In the genomic region with DNA sequence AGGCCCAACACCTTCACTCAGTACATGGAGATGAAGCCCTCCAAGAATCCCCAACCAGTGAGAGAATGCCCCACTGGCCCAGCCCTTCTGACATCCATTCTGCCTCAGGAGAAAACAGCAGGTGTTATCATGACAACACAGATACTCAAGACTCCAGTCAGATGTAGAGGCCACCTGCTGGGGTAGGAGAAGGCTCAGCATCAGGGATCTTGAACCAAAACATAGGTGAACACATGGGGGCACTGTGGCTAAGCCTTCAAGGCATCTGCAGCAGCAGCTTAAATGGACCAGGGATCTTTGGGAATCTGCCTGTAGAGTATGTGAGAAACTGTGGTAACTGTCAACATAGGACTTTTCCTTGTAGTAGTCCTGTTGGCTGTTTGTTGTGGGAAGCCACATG, we compare ENCODE assay signal across 11 mouse cellular contexts. TPM values are rescaled to one million over a fixed set of nuclear protein-coding genes. Genes with fewer than 3 reads are reported as not detected.
DNase-seq lines count a peak whose midpoint lies in the region; ATAC-seq and TF ChIP-seq lines count a peak whose summit lies in the region.
"Had no signal": no experiment of that assay in that cellular context is flagged by ENCODE, and none has a peak within 500 bp of the region (broad histone marks: within the 10 kb centered on the region; RNA-seq: fewer than 3 reads in every experiment).

No protein-coding gene starts in this region.

- no peaks in the 10 kb centered on the region for H3K4me1 ChIP-seq in hindbrain, postnatal 0 days (ENCODE audit: insufficient read depth, low read length)
- H3K4me1 ChIP-seq in hindbrain, embryonic 12.5 days, result no peaks in the 10 kb centered on the region
- no peaks in the 10 kb centered on the region for H3K4me1 ChIP-seq in ES-Bruce4 (ENCODE audit: control insufficient read depth, insufficient read depth, low read length)
- H3K4me1 ChIP-seq in liver, embryonic 15.5 days (replicated peaks), result no peaks in the 10 kb centered on the region; the same call in 1 of the 2 replicates
- H3K4me1 ChIP-seq: heart, embryonic 15.5 days; limb, embryonic 15.5 days; neural tube, embryonic 13.5 days had no signal

- no peak for TF ChIP-seq EP300 in ES-Bruce4 (IDR thresholded peaks at IDR 0.05; ENCODE audit: insufficient read depth, low read depth, low read length)

- H3K27me3 ChIP-seq in hindbrain, postnatal 0 days (ENCODE audit: insufficient read depth, low read length), result no peaks in the 10 kb centered on the region
- no peaks in the 10 kb centered on the region for H3K27me3 ChIP-seq in hindbrain, embryonic 12.5 days
- no peaks in the 10 kb centered on the region for H3K27me3 ChIP-seq in ES-Bruce4 (ENCODE audit: control insufficient read depth, insufficient read depth, low read length, poor library complexity, severe bottlenecking)
- no peaks in the 10 kb centered on the region for H3K27me3 ChIP-seq in liver, embryonic 15.5 days
- H3K27me3 ChIP-seq: heart, embryonic 15.5 days; limb, embryonic 15.5 days; neural tube, embryonic 13.5 days had no signal

- no peak for TF ChIP-seq POLR2A in ES-Bruce4 (IDR thresholded peaks at IDR 0.05; ENCODE audit: insufficient read depth, low read length)

- 0 out of 2 replicates have a peak, but pooled peaks have one; percentile 29 for ATAC-seq in hindbrain, postnatal 0 days
- no peak for ATAC-seq in hindbrain, embryonic 12.5 days (ENCODE audit: low FRiP score)
- peak; percentile 22; the same call in 1 of the 2 replicates for ATAC-seq in liver, embryonic 15.5 days (ENCODE audit: insufficient read depth)

- no peak overlapping the region for H3K27ac ChIP-seq in hindbrain, postnatal 0 days
- no peak overlapping the region for H3K27ac ChIP-seq in hindbrain, embryonic 12.5 days
- no peak overlapping the region for H3K27ac ChIP-seq in ES-Bruce4 (ENCODE audit: insufficient read depth, low read length)
- no peak overlapping the region for H3K27ac ChIP-seq in liver, embryonic 15.5 days (replicated peaks)
- H3K27ac ChIP-seq: heart, embryonic 15.5 days; limb, embryonic 15.5 days; neural tube, embryonic 13.5 days had no signal

- peak; percentile 21 for DNase-seq in hindbrain, postnatal 0 days (ENCODE audit: low spot score)
- peak; percentile 36 to 57 for DNase-seq in adrenal gland, postnatal 36 days
- DNase-seq in cerebellum, adult 9-10 months, result no peak
- DNase-seq in gastrocnemius, postnatal 25 days, result no peak
- DNase-seq: cerebellum, adult 8-10 months had no signal

- no peaks in the 10 kb centered on the region for H3K9me3 ChIP-seq in hindbrain, postnatal 0 days (ENCODE audit: low read length)
- no peaks in the 10 kb centered on the region for H3K9me3 ChIP-seq in hindbrain, embryonic 12.5 days (replicated peaks)
- no peaks in the 10 kb centered on the region for H3K9me3 ChIP-seq in ES-Bruce4 (replicated peaks; ENCODE audit: control insufficient read depth, insufficient read depth, low read length, poor library complexity, severe bottlenecking)
- H3K9me3 ChIP-seq in liver, embryonic 15.5 days (replicated peaks), result no peaks in the 10 kb centered on the region
- H3K9me3 ChIP-seq: heart, embryonic 15.5 days; limb, embryonic 15.5 days; neural tube, embryonic 13.5 days had no signal

- H3K4me2 ChIP-seq in hindbrain, postnatal 0 days (ENCODE audit: low read depth, low read length), result no peak overlapping the region
- no peak overlapping the region for H3K4me2 ChIP-seq in hindbrain, embryonic 12.5 days (replicated peaks)
- no peak overlapping the region for H3K4me2 ChIP-seq in liver, embryonic 15.5 days
- H3K4me2 ChIP-seq: heart, embryonic 15.5 days; limb, embryonic 15.5 days; neural tube, embryonic 13.5 days had no signal

- no peak overlapping the region for H3K9ac ChIP-seq in hindbrain, postnatal 0 days (replicated peaks; ENCODE audit: low read length)
- H3K9ac ChIP-seq in hindbrain, embryonic 12.5 days, result no peak overlapping the region
- H3K9ac ChIP-seq in ES-Bruce4 (ENCODE audit: low read depth, poor library complexity, severe bottlenecking), result no peak overlapping the region
- no peak overlapping the region for H3K9ac ChIP-seq in liver, embryonic 15.5 days
- H3K9ac ChIP-seq: heart, embryonic 15.5 days; limb, embryonic 15.5 days; neural tube, embryonic 13.5 days had no signal

- no peak overlapping the region for H3K4me3 ChIP-seq in hindbrain, postnatal 0 days (ENCODE audit: low read length)
- no peak overlapping the region for H3K4me3 ChIP-seq in hindbrain, embryonic 12.5 days
- H3K4me3 ChIP-seq in ES-Bruce4 (ENCODE audit: low read depth, low read length), result no peak overlapping the region
- no peak overlapping the region for H3K4me3 ChIP-seq in liver, embryonic 15.5 days (replicated peaks)
- H3K4me3 ChIP-seq: heart, embryonic 15.5 days; limb, embryonic 15.5 days; neural tube, embryonic 13.5 days had no signal

- H3K36me3 ChIP-seq in hindbrain, postnatal 0 days (ENCODE audit: insufficient read depth, low read length), result peaks cover 7% of the 10 kb centered on the region; the same call in 1 of the 2 replicates
- peaks cover 31% of the 10 kb centered on the region for H3K36me3 ChIP-seq in hindbrain, embryonic 12.5 days
- H3K36me3 ChIP-seq in ES-Bruce4 (ENCODE audit: control insufficient read depth, insufficient read depth, low read length, poor library complexity, severe bottlenecking), result peaks cover 3% of the 10 kb centered on the region
- H3K36me3 ChIP-seq in liver, embryonic 15.5 days (replicated peaks), result peaks cover 43% of the 10 kb centered on the region

- TF ChIP-seq CTCF in hindbrain, postnatal 0 days (IDR thresholded peaks at IDR 0.05; ENCODE audit: low read depth), result peak; percentile 25
- peak; percentile 37 for TF ChIP-seq CTCF in ES-Bruce4 (IDR thresholded peaks at IDR 0.05; ENCODE audit: low read depth, low read length)

RNA-seq across cellular contexts. Expression of gene Myo9b, which starts 11.3 kb away (rescaled TPM):
- 34.8 and 38.4 TPM in 2 replicates for total RNA-seq in hindbrain, postnatal 0 days (2014; rRNA removed)
- 7.8 and 8.6 TPM in 2 replicates for polyA plus RNA-seq in hindbrain, postnatal 0 days (2015; fragmentation: Nextera tagmentation; extraction: Ambion mirVana)
- polyA plus RNA-seq in hindbrain, embryonic 12.5 days (2016; fragmentation: Nextera tagmentation; extraction: Ambion mirVana), result 28.4 and 30.4 TPM in 2 replicates
- 37.3 and 39.0 TPM in 2 replicates for polyA plus RNA-seq in ES-Bruce4 (2011; ENCODE audit: insufficient read depth, insufficient read length, low read depth, missing spikeins)
- 10 to 100 TPM; 32.0 to 41.0 TPM for total RNA-seq in adrenal gland, postnatal 36 days (2021)
- 7.3 and 8.6 TPM in 2 replicates for polyA plus RNA-seq in liver, embryonic 15.5 days (2015; fragmentation: Nextera tagmentation; extraction: Ambion mirVana)
- 10 to 100 TPM in 1 of 2 experiments, 1 to 10 TPM in 1; 9.1 to 12.2 TPM for total RNA-seq in gastrocnemius, postnatal 25 days (2021)

RNA-seq across cellular contexts. Expression of gene Haus8, which starts 11.5 kb away (rescaled TPM):
- total RNA-seq in hindbrain, postnatal 0 days (2014; rRNA removed), result 24.0 and 48.3 TPM in 2 replicates
- polyA plus RNA-seq in hindbrain, postnatal 0 days (2015; fragmentation: Nextera tagmentation; extraction: Ambion mirVana), result 45.1 TPM in 2 replicates
- 51.2 and 52.6 TPM in 2 replicates for polyA plus RNA-seq in hindbrain, embryonic 12.5 days (2016; fragmentation: Nextera tagmentation; extraction: Ambion mirVana)
- polyA plus RNA-seq in ES-Bruce4 (2011; ENCODE audit: insufficient read depth, insufficient read length, low read depth, missing spikeins), result 30.7 and 34.3 TPM in 2 replicates
- total RNA-seq in adrenal gland, postnatal 36 days (2021), result 10 to 100 TPM; 13.5 to 16.5 TPM
- 44.8 and 47.5 TPM in 2 replicates for polyA plus RNA-seq in liver, embryonic 15.5 days (2015; fragmentation: Nextera tagmentation; extraction: Ambion mirVana)
- 10 to 100 TPM in 1 of 2 experiments, 1 to 10 TPM in 1; 7.4 to 11.3 TPM for total RNA-seq in gastrocnemius, postnatal 25 days (2021)

Comparison
In these comparisons a context has a peak if more than half of its experiments do, and no peak if none do; other contexts are left out.
1. DNase-seq: peak in hindbrain, postnatal 0 days (single experiment) and adrenal gland, postnatal 36 days (2 of 2); none in cerebellum, adult 9-10 months (single experiment) and gastrocnemius, postnatal 25 days (single experiment).